Mouse (Mus musculus): ENCODE data around the gene Mrgprf. TPM values are rescaled to one million over a fixed set of nuclear protein-coding genes. Genes with fewer than 3 reads are reported as not detected.

The Mrgprf gene
- polyA plus RNA-seq, 1 experiment: 4.4 TPM

- no peaks in the 10 kb centered on the region for H3K27me3 ChIP-seq (ENCODE audit: control insufficient read depth, insufficient read depth, insufficient read length)
- no peak overlapping the region for H3K4me2 ChIP-seq (ENCODE audit: low read depth)
- H3K79me2 ChIP-seq (ENCODE audit: control insufficient read depth, insufficient read depth): no peaks in the 10 kb centered on the region
- H3K4me3 ChIP-seq: no peak overlapping the region
- TF ChIP-seq CEBPB (IDR thresholded peaks at IDR 0.05; ENCODE audit: insufficient read depth, poor library complexity, severe bottlenecking) (no peak), USF1 (IDR thresholded peaks at IDR 0.05; ENCODE audit: low read depth) (no peak), POLR2A (IDR thresholded peaks at IDR 0.05; ENCODE audit: insufficient read length, low read depth) (no peak), TCF12 (IDR thresholded peaks at IDR 0.05; ENCODE audit: insufficient read depth, poor library complexity, severe bottlenecking) (no peak), SRF (IDR thresholded peaks at IDR 0.05; ENCODE audit: control insufficient read depth, insufficient read length, low read depth) (no peak), MYOD1 (IDR thresholded peaks at IDR 0.05; ENCODE audit: control insufficient read depth in 1 of 3, insufficient read length in 2 of 3, low read depth in 2 of 3) (no peak), MYOG (IDR thresholded peaks at IDR 0.05; ENCODE audit: control insufficient read depth in 1 of 3, insufficient read depth in 1 of 3, insufficient read length in 2 of 3, low read depth in 2 of 3) (no peak)
- no peak overlapping the region for H3ac ChIP-seq (ENCODE audit: control insufficient read depth, insufficient read length)
- no peaks in the 10 kb centered on the region for H3K36me3 ChIP-seq (ENCODE audit: control insufficient read depth, insufficient read depth)
Measured at GRCm38 (mm10) chr7:145337889-145338288, 37.3 kb downstream of the Mrgprf start.

DNA sequence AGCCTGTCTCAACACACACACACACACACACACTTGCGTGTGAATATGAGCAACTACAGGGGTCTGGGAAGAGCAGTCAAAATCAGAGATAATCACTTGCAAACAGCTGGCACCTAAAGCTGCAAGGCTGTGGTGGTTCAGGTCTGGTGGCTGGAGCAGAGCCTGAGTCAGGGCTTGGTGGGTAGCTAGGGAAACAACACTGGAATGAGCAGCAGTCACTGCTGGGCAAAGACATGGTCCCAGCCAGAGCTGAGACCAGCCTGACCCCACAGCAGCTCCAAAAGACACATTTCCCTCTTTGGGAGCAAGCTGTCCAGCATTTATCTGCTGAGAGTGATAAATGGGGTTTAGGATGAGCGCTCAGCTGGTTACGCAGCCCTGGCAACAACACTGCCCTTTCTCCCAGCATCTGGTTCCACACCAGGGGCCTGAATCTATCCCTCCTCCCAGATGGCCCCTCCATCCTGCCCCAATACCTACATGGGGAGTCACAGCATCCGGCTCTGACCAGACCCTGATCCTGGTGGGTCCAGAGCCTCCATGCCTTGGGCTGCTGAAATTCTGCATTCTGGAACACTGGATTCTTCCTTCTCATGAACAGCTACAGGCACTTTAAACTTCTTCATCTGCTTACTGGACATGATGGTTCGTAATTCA is 39.7 kb downstream of the Mrgprf start:
- H3K4me3 ChIP-seq: no peak overlapping the region
- TF ChIP-seq CEBPB (IDR thresholded peaks at IDR 0.05; ENCODE audit: insufficient read depth, poor library complexity, severe bottlenecking) (no peak), MYOG (IDR thresholded peaks at IDR 0.05; ENCODE audit: control insufficient read depth in 1 of 3, insufficient read depth in 1 of 3, insufficient read length in 2 of 3, low read depth in 2 of 3) (no peak), SRF (IDR thresholded peaks at IDR 0.05; ENCODE audit: control insufficient read depth, insufficient read length, low read depth) (no peak), POLR2A (IDR thresholded peaks at IDR 0.05; ENCODE audit: insufficient read length, low read depth) (no peak), REST (IDR thresholded peaks at IDR 0.05; ENCODE audit: insufficient read depth, insufficient read length) (no peak), E2F4 (IDR thresholded peaks at IDR 0.05; ENCODE audit: insufficient read depth) (no peak), USF1 (IDR thresholded peaks at IDR 0.05; ENCODE audit: low read depth) (no peak), MYOD1 (IDR thresholded peaks at IDR 0.05; ENCODE audit: control insufficient read depth in 1 of 3, insufficient read length in 2 of 3, low read depth in 2 of 3) (no peak), POLR2AphosphoS2 (IDR thresholded peaks at IDR 0.05; ENCODE audit: insufficient read length, low read depth) (no peak), MAX (IDR thresholded peaks at IDR 0.05; ENCODE audit: low read depth) (no peak), TCF12 (IDR thresholded peaks at IDR 0.05; ENCODE audit: insufficient read depth, poor library complexity, severe bottlenecking) (no peak), TCF3 (IDR thresholded peaks at IDR 0.05; ENCODE audit: insufficient read length, low read depth) (no peak)
- H3K4me2 ChIP-seq (ENCODE audit: low read depth): no peak overlapping the region
- H3ac ChIP-seq (ENCODE audit: control insufficient read depth, insufficient read length): no peak overlapping the region
- no peaks in the 10 kb centered on the region for H3K27me3 ChIP-seq (ENCODE audit: control insufficient read depth, insufficient read depth, insufficient read length)
- H3K36me3 ChIP-seq (ENCODE audit: control insufficient read depth, insufficient read depth): no peaks in the 10 kb centered on the region
- H3K79me2 ChIP-seq (ENCODE audit: control insufficient read depth, insufficient read depth): no peaks in the 10 kb centered on the region

Other genes with a start within 250 kb of the Mrgprf start
- gene 1810010D01Rik, start 92.7 kb upstream of the Mrgprf start, polyA plus RNA-seq (2012; fragmentation: generic; extraction: Trizol): not detected
- 4.4 TPM for gene Tpcn2, start 16.8 kb upstream of the Mrgprf start, polyA plus RNA-seq (2012; fragmentation: generic; extraction: Trizol)
- not detected for gene Mrgprd, start 14.0 kb downstream of the Mrgprf start, polyA plus RNA-seq (2012; fragmentation: generic; extraction: Trizol)

Measured in myocyte (in vitro differentiated cells).